8 mouse cellular contexts compared by ENCODE assay signal in the genomic region with DNA sequence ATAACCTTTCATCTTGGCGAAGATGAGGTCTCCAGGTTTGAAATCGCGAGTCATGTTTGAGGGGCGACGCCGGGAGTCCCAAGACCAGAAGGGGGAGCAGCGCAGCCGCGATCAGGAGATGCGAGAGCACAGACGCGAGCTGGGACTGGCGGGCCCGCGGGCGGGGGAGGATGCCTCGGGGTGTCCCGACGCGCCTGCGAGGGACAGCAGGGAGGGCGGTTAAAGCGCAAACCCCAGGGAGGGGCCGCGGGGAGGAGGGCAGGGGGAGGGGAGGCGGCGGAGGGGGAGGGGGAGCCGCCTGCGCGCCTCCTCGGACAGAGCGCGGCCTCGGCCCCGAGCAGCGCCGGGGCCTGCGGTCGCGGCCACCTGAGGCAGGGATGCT. TPM values are rescaled to one million over a fixed set of nuclear protein-coding genes. Genes with fewer than 3 reads are reported as not detected.
A peak's percentile ranks its signal among the peaks of the same experiment; 100 is the strongest.
DNase-seq lines count a peak whose midpoint lies in the region; ATAC-seq and TF ChIP-seq lines count a peak whose summit lies in the region.

No protein-coding gene starts in this region.

- peak; percentile 87 to 88 for DNase-seq in B cell, adult 2 months
- DNase-seq in brain, adult 2 months (ENCODE audit: low read depth, low spot score) = peak; percentile 96
- peak; percentile 95 for DNase-seq in kidney, postnatal 0 days (ENCODE audit: low spot score)
- peak; percentile 82 for DNase-seq in liver, embryonic 11.5 days (ENCODE audit: low spot score)
- DNase-seq in naive thymus-derived CD4-positive, alpha-beta T cell, adult 2 months (ENCODE audit: low read depth) = peak; percentile 91

- H3K27ac ChIP-seq in heart, embryonic 12.5 days (ENCODE audit: poor library complexity, severe bottlenecking) = peak overlapping the region; percentile 94
- H3K27ac ChIP-seq in kidney, postnatal 0 days = peak overlapping the region; percentile 93
- peak overlapping the region; percentile 95 for H3K27ac ChIP-seq in liver, embryonic 11.5 days (ENCODE audit: low read depth, low read length)
- peak overlapping the region; percentile 96 for H3K27ac ChIP-seq in stomach, embryonic 14.5 days (ENCODE audit: low read length)

- no peaks in the 10 kb centered on the region for H3K27me3 ChIP-seq in heart, embryonic 12.5 days (replicated peaks)
- no peaks in the 10 kb centered on the region for H3K27me3 ChIP-seq in kidney, postnatal 0 days (ENCODE audit: insufficient read depth, low read length)
- no peaks in the 10 kb centered on the region for H3K27me3 ChIP-seq in liver, embryonic 11.5 days (replicated peaks; ENCODE audit: control insufficient read depth, insufficient read depth, low read length)
- no peaks in the 10 kb centered on the region for H3K27me3 ChIP-seq in stomach, embryonic 14.5 days (ENCODE audit: control insufficient read depth, insufficient read depth, low read length)

- TF ChIP-seq CTCF in kidney, postnatal 0 days (IDR thresholded peaks at IDR 0.05; ENCODE audit: low read depth) = peak; percentile 72

- peak overlapping the region; percentile 82 for H3K4me3 ChIP-seq in heart, embryonic 12.5 days
- peak overlapping the region; percentile 92 for H3K4me3 ChIP-seq in kidney, postnatal 0 days (replicated peaks; ENCODE audit: low read depth, low read length)
- H3K4me3 ChIP-seq in liver, embryonic 11.5 days (ENCODE audit: low read depth, low read length) = peak overlapping the region; percentile 93
- H3K4me3 ChIP-seq in stomach, embryonic 14.5 days (ENCODE audit: low read depth, low read length) = peak overlapping the region; percentile 87

- no peaks in the 10 kb centered on the region for H3K9me3 ChIP-seq in heart, embryonic 12.5 days (replicated peaks)
- H3K9me3 ChIP-seq in kidney, postnatal 0 days (replicated peaks; ENCODE audit: low read length) = no peaks in the 10 kb centered on the region
- H3K9me3 ChIP-seq in liver, embryonic 11.5 days (ENCODE audit: control insufficient read depth, low read length) = no peaks in the 10 kb centered on the region
- H3K9me3 ChIP-seq in stomach, embryonic 14.5 days (ENCODE audit: control insufficient read depth, low read depth, low read length) = no peaks in the 10 kb centered on the region

- peaks cover 12% of the 10 kb centered on the region for H3K4me1 ChIP-seq in heart, embryonic 12.5 days (replicated peaks)
- H3K4me1 ChIP-seq in kidney, postnatal 0 days (replicated peaks; ENCODE audit: insufficient read depth, low read length) = 0 out of 2 replicates have a peak, but pooled peaks cover 4% of the 10 kb centered on the region
- peaks cover 8% of the 10 kb centered on the region; the same call in 1 of the 2 replicates for H3K4me1 ChIP-seq in liver, embryonic 11.5 days (replicated peaks; ENCODE audit: control insufficient read depth, insufficient read depth, low read length)
- peaks cover 7% of the 10 kb centered on the region; the same call in 1 of the 2 replicates for H3K4me1 ChIP-seq in stomach, embryonic 14.5 days (ENCODE audit: control insufficient read depth, insufficient read depth, low read length)

- 1% methylated on average over 21 of the region's 40 CpGs for WGBS in heart, embryonic 12.5 days
- WGBS in kidney, postnatal 0 days = under 1% methylated on average over 24 of the region's 40 CpGs
- 2% methylated on average over 21 of the region's 40 CpGs for WGBS in liver, embryonic 11.5 days
- WGBS in stomach, embryonic 14.5 days = 1% methylated on average over 24 of the region's 40 CpGs

- H3K36me3 ChIP-seq in heart, embryonic 12.5 days = peaks cover 23% of the 10 kb centered on the region
- H3K36me3 ChIP-seq in kidney, postnatal 0 days (ENCODE audit: insufficient read depth, low read length) = peaks cover 16% of the 10 kb centered on the region
- H3K36me3 ChIP-seq in liver, embryonic 11.5 days (ENCODE audit: control insufficient read depth, insufficient read depth, low read length) = peaks cover 11% of the 10 kb centered on the region
- H3K36me3 ChIP-seq in stomach, embryonic 14.5 days (ENCODE audit: control insufficient read depth, insufficient read depth, low read length) = peaks cover 22% of the 10 kb centered on the region; the same call in 1 of the 2 replicates

- H3K9ac ChIP-seq in heart, embryonic 12.5 days = peak overlapping the region; percentile 85
- peak overlapping the region; percentile 94 for H3K9ac ChIP-seq in kidney, postnatal 0 days (ENCODE audit: low read depth, low read length)
- H3K9ac ChIP-seq in liver, embryonic 11.5 days (ENCODE audit: low read depth, low read length) = peak overlapping the region; percentile 96
- peak overlapping the region; percentile 87 for H3K9ac ChIP-seq in stomach, embryonic 14.5 days (replicated peaks; ENCODE audit: low read depth, low read length)

- peak; percentile 90 for ATAC-seq in erythroblast, adult 5-6 weeks (replicated peaks; ENCODE audit: low FRiP score, poor library complexity, severe bottlenecking)
- peak; percentile 91 for ATAC-seq in heart, embryonic 12.5 days (ENCODE audit: insufficient number of reproducible peaks, low FRiP score)
- ATAC-seq in kidney, postnatal 0 days (replicated peaks; ENCODE audit: low FRiP score, low read depth) = peak; percentile 71
- peak; percentile 87 for ATAC-seq in liver, embryonic 11.5 days (replicated peaks; ENCODE audit: low FRiP score)
- peak; percentile 85; the same call in 1 of the 2 replicates for ATAC-seq in stomach, embryonic 14.5 days (ENCODE audit: insufficient number of reproducible peaks, insufficient read depth, low FRiP score, low read depth)

- H3K4me2 ChIP-seq in heart, embryonic 12.5 days = peak overlapping the region; percentile 72
- peak overlapping the region; percentile 72 for H3K4me2 ChIP-seq in kidney, postnatal 0 days (ENCODE audit: low read length)
- peak overlapping the region; percentile 84 for H3K4me2 ChIP-seq in liver, embryonic 11.5 days
- peak overlapping the region; percentile 57 for H3K4me2 ChIP-seq in stomach, embryonic 14.5 days (replicated peaks; ENCODE audit: low read depth, low read length)

RNA-seq across cellular contexts. Expression of a gene that starts 0.5 kb away (rescaled TPM):
- 52.1 and 60.8 TPM in 2 replicates for total RNA-seq in erythroblast, adult 5-6 weeks (2015; ENCODE audit: low replicate concordance)
- total RNA-seq in erythroblast, adult 5-6 weeks (2017; ENCODE audit: low replicate concordance) = 57.2 and 81.7 TPM in 2 replicates
- polyA plus RNA-seq in heart, embryonic 12.5 days (2016; fragmentation: Nextera tagmentation; extraction: Ambion mirVana) = 119 and 127 TPM in 2 replicates
- polyA plus RNA-seq in kidney, postnatal 0 days (2015; fragmentation: Nextera tagmentation; extraction: Ambion mirVana) = 104 and 105 TPM in 2 replicates
- 120 and 125 TPM in 2 replicates for polyA plus RNA-seq in liver, embryonic 11.5 days (2014; fragmentation: Nextera tagmentation; extraction: Ambion mirVana)
- 137 and 148 TPM in 2 replicates for polyA plus RNA-seq in stomach, embryonic 14.5 days (2014; fragmentation: Nextera tagmentation; extraction: Ambion mirVana)

RNA-seq across cellular contexts. Expression of a gene that starts 39.6 kb away (rescaled TPM):
- total RNA-seq in erythroblast, adult 5-6 weeks (2015; ENCODE audit: low replicate concordance) = 1.5 and 5.8 TPM in 2 replicates
- total RNA-seq in erythroblast, adult 5-6 weeks (2017; ENCODE audit: low replicate concordance) = 1.8 and 3.2 TPM in 2 replicates
- polyA plus RNA-seq in heart, embryonic 12.5 days (2016; fragmentation: Nextera tagmentation; extraction: Ambion mirVana) = 3.5 and 3.9 TPM in 2 replicates
- polyA plus RNA-seq in kidney, postnatal 0 days (2015; fragmentation: Nextera tagmentation; extraction: Ambion mirVana) = 2.4 and 2.5 TPM in 2 replicates
- polyA plus RNA-seq in liver, embryonic 11.5 days (2014; fragmentation: Nextera tagmentation; extraction: Ambion mirVana) = 3.9 and 4.2 TPM in 2 replicates
- polyA plus RNA-seq in stomach, embryonic 14.5 days (2014; fragmentation: Nextera tagmentation; extraction: Ambion mirVana) = 5.2 and 6.5 TPM in 2 replicates

Comparison
In these comparisons a context has a peak if more than half of its experiments do, and no peak if none do; other contexts are left out.
1. Peak in every context shown above with its lines: DNase-seq, ATAC-seq, H3K4me3 ChIP-seq and H3K27ac ChIP-seq.